Mouse (Mus musculus): ENCODE measurements around the gene Epha7.

GRCm38 (mm10) chr4:28813551-28814475 lies 882 bp downstream of the Epha7 start:
- TF ChIP-seq USF1 (IDR thresholded peaks at IDR 0.05; ENCODE audit: low read depth), result no peak
- TF ChIP-seq POLR2A (IDR thresholded peaks at IDR 0.05; ENCODE audit: insufficient read length, low read depth), result no peak
- no peak for TF ChIP-seq MYOG (IDR thresholded peaks at IDR 0.05; ENCODE audit: control insufficient read depth in 1 of 3, insufficient read depth in 1 of 3, insufficient read length in 2 of 3, low read depth in 2 of 3)

All from myocyte (in vitro differentiated cells).